Mouse (Mus musculus): ENCODE results near the gene Cnp.

- no peak for TF ChIP-seq GATA1 (IDR thresholded peaks at IDR 0.05; ENCODE audit: borderline replicate concordance, low read length)
- TF ChIP-seq CTCF (IDR thresholded peaks at IDR 0.05; ENCODE audit: low read depth, low read length): no peak
- no peak for TF ChIP-seq TAL1 (conservative IDR thresholded peaks at IDR 0.05; ENCODE audit: low read depth, low read length)
- no peak for TF ChIP-seq POLR2AphosphoS5 (IDR thresholded peaks at IDR 0.05; ENCODE audit: insufficient replicate concordance, low read depth, low read length)
- no peak for TF ChIP-seq GATA2 (IDR thresholded peaks at IDR 0.05; ENCODE audit: borderline replicate concordance, low read depth, low read length)
Measured at GRCm38 (mm10) chr11:100603813-100604212, 29.1 kb downstream of the Cnp start.
